Mouse (Mus musculus) ES-E14 (cell line): Measurements from ENCODE around the gene Slc17a5. TPM values are rescaled to one million over a fixed set of nuclear protein-coding genes. Genes with fewer than 3 reads are reported as not detected.
A peak's percentile ranks its signal among the peaks of the same experiment; 100 is the strongest.
"Not testable (repeated sequence)": the region's sequence is repeated elsewhere in the genome, so short reads cannot be mapped to it uniquely, and the experiment has no call there.

Source experiments
- DNase-seq: peaks from one replicate; pipeline ENCODE4 v3.0.0-alpha.2; 2013; ENCODE audit warnings: low read depth, low spot score
- H3K27ac ChIP-seq: 2 replicates; pipeline ENCODE4 v1.5.1; 2012; ENCODE audit warnings: low read depth, mild to moderate bottlenecking, low read length, moderate library complexity, mixed read lengths; ENCODE audit not compliant: poor library complexity, insufficient read depth, severe bottlenecking
- H3K36me3 ChIP-seq: 2 replicates; pipeline ENCODE4 v1.6.1; 2012; ENCODE audit warnings: mild to moderate bottlenecking, low read length, moderate library complexity, mixed read lengths; ENCODE audit not compliant: control insufficient read depth, poor library complexity, insufficient read depth, severe bottlenecking
- H3K4me1 ChIP-seq, 2 experiments: fragments of 150-350 bp in 1 of 2; sonication (generic) in 1 of 2; 2 replicates each; pipeline ENCODE4 v1.6.1; 2012; ENCODE audit warnings: low read length in 2 of 2, mild to moderate bottlenecking in 1 of 2, mixed read lengths in 1 of 2; ENCODE audit not compliant: control insufficient read depth in 2 of 2, insufficient read depth in 2 of 2, poor library complexity in 1 of 2
- H3K4me3 ChIP-seq, 2 experiments: fragments of 150-350 bp in 1 of 2; sonication (generic) in 1 of 2; 2 replicates each; pipeline ENCODE4 v1.5.1; 2012; ENCODE audit warnings: low read length in 2 of 2, low read depth in 1 of 2, mild to moderate bottlenecking in 1 of 2, mixed read lengths in 1 of 2; ENCODE audit not compliant: insufficient read depth in 1 of 2, poor library complexity in 1 of 2, severe bottlenecking in 1 of 2
- H3K9ac ChIP-seq: 2 replicates; pipeline ENCODE4 v1.6.1; 2012; ENCODE audit warnings: low read depth, mild to moderate bottlenecking, low read length, mixed read lengths; ENCODE audit not compliant: poor library complexity, insufficient read depth, severe bottlenecking
- H3K9me3 ChIP-seq: fragments of 150-350 bp; sonication (generic); 2 replicates; pipeline ENCODE4 v1.6.1; 2012; ENCODE audit warnings: low read depth, mild to moderate bottlenecking, low read length; ENCODE audit not compliant: control insufficient read depth, insufficient read depth
- CHD2 ChIP-seq: IDR thresholded peaks from 2 replicates; pipeline ENCODE4 v1.6.1; 2014; ENCODE audit warnings: mild to moderate bottlenecking, low read depth, low read length, inconsistent platforms
- HCFC1 ChIP-seq: IDR thresholded peaks from 2 replicates; pipeline ENCODE4 v1.6.1; 2012; ENCODE audit warnings: low read length, inconsistent platforms, borderline replicate concordance; ENCODE audit not compliant: insufficient read depth
- MAFK ChIP-seq: IDR thresholded peaks from 2 replicates; pipeline ENCODE4 v1.6.1; 2014; ENCODE audit warnings: mild to moderate bottlenecking, low read depth, low read length, inconsistent platforms; ENCODE audit not compliant: insufficient read depth
- ZC3H11A ChIP-seq: IDR thresholded peaks from 2 replicates; pipeline ENCODE4 v1.6.1; 2012; ENCODE audit warnings: low read depth, mild to moderate bottlenecking, inconsistent platforms, low read length, borderline replicate concordance
- ZNF384 ChIP-seq: IDR thresholded peaks from 2 replicates; pipeline ENCODE4 v1.6.1; 2012; ENCODE audit warnings: low read depth, low read length, inconsistent platforms
- in situ Hi-C, 2 experiments: fragments of 600-800 bp; cut with MboI; formaldehyde crosslinking; loops; one replicate each; pipeline ENCODE4 v1.15.1; 2025; ENCODE audit warnings: low sequenced_read_pairs in 2 of 2, inconsistent platforms in 1 of 2; ENCODE audit not compliant: unreplicated experiment in 2 of 2
- total RNA-seq: library from RNA; depleted of rRNA; stranded (reverse); fragments of 300-350 nt; gene quantifications from 2 replicates; pipeline ENCODE4 v1.2.3, GENCODE M21; 2012

The Slc17a5 gene
- total RNA-seq, 1 experiment: 7.6 TPM

GRCm38 (mm10) chr9:78517237-78517636 lies 70.6 kb downstream of the Slc17a5 start:
- H3K4me3 ChIP-seq, H3K27ac ChIP-seq, H3K9ac ChIP-seq, H3K4me1 ChIP-seq, in situ Hi-C loops, H3K36me3 ChIP-seq, DNase-seq, H3K9me3 ChIP-seq: not testable (repeated sequence)
- TF ChIP-seq ZNF384: 0 out of 2 replicates have a peak, but pooled peaks have one; percentile 17

DNA sequence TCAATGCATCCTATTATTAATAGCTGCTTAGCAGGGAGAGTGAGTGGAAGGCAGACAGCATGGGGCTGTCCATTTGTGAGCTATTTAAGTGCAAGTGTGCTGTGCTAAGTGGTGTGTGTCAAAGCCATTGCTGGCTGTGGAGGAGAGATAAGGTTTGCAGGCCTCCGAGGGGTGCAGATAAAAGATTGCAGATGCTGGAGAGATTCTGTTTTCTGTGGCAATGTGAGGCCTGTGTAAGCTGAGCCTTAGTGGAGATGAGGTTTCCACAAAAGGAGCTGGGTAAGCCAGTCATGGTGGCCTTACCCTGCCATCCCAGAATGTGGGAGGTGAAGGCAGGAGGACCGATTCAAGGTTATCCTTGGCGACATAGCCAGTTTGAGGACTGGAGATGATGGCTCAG lies 71.7 kb downstream of the Slc17a5 start:
- no peak for DNase-seq
- H3K27ac ChIP-seq: no peak overlapping the region
- H3K4me3 ChIP-seq: no peak overlapping the region
- TF ChIP-seq ZNF384 (no peak), CHD2 (no peak), ZC3H11A (no peak), HCFC1 (no peak), MAFK (no peak)
- no peaks in the 10 kb centered on the region for H3K36me3 ChIP-seq
- peaks cover 4% of the 10 kb centered on the region in 2 experiments; a peak in 2 of 4 replicates for H3K4me1 ChIP-seq
- H3K9ac ChIP-seq: no peak overlapping the region
- in situ Hi-C loops: no loop called here
- no peaks in the 10 kb centered on the region for H3K9me3 ChIP-seq

DNA sequence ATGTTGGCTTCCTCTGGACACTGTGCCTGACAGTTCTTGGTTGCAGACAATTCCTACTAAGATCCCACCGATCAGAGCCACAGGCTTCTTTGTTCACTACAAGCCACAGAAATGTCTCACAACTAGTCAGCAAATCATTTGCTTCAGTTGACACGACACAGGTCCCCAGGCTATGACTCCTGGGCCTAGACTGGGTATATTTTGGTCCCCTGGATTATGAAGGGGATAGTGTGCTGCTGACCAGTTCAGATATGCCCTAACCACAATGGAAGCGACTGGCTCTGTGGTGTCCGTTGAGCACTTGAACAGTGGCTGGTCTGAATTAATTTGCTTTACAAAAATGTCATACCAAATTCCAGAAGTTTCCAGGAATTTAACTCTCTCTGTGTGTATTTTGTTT lies 73.2 kb downstream of the Slc17a5 start:
- in situ Hi-C loops: no loop called here
- no peak overlapping the region for H3K4me3 ChIP-seq
- H3K36me3 ChIP-seq: no peaks in the 10 kb centered on the region
- H3K9ac ChIP-seq: no peak overlapping the region
- no peak for DNase-seq
- TF ChIP-seq ZNF384 (no peak), MAFK (no peak), HCFC1 (no peak), CHD2 (no peak)
- H3K27ac ChIP-seq: no peak overlapping the region
- H3K9me3 ChIP-seq: no peaks in the 10 kb centered on the region
- H3K4me1 ChIP-seq: peaks cover 4% of the 10 kb centered on the region in 2 experiments; a peak in 2 of 4 replicates

DNA sequence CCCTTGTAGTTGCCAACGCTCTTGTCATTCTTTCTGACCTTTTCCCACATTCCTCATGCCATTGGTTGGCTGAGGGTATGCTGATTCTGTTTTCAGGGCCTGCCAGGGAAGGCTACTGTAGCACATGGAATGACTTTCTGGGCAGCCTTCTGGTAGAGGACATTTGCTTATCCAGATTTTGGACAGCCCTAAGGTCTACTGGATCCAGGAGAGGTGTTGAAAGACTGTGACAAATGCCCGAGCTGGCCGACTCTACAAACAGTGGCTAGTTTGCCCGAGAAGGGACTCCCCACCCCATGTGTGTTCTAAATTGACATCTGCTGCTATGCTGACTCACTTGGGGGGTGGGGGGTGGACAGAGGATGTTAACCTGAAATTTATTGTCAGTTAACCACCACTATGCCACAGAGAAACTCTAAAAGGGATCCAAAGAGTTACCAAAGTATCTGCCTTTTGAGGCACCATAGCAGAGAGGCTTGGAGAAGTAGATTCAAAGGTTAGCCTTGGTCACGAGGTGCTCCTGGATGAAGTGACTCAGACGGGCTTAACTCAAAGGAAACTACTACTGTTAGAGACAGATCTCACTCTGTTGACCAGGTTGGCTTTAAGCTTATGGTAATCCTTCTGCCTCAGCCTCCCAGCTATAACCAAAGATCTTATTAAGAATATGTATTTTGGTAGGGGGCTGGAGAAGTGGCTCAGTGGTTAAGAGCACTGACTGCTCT lies 73.9 kb downstream of the Slc17a5 start:
- Histone ChIP-seq H3K36me3 (no peaks in the 10 kb centered on the region), H3K9ac (no peak overlapping the region), H3K4me3 (no peak overlapping the region), H3K4me1 (peaks cover 4% of the 10 kb centered on the region in 2 experiments; a peak in 2 of 4 replicates), H3K9me3 (no peaks in the 10 kb centered on the region), H3K27ac (no peak overlapping the region; the same call in 1 of the 2 replicates)
- TF ChIP-seq ZC3H11A (no peak), ZNF384 (no peak), MAFK (no peak), CHD2 (no peak), HCFC1 (no peak)
- no peak for DNase-seq
- in situ Hi-C loops: no loop called here

DNA sequence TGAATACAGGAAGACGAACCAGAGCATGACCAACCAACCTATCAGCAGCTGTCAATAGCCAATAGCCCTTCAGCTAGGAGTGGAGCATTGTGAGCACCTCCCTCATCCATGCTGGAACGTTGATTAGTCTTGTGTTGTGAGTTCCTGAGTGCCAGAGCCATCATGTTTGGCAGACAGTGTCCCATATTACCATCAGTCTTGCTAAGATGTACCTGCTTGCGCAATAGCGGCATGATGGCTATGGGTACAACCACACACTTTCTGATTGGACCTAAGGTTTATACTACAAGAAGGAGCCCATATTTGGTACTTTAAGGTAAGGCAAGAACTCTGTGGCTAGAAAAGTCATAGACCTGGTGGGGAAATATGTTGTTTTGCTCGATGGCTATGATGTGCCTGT lies 76.1 kb downstream of the Slc17a5 start:
- no peak for DNase-seq
- in situ Hi-C loops: no loop called here
- Histone ChIP-seq H3K4me1 (peaks cover 4 to 6% of the 10 kb centered on the region in 2 experiments; a peak in 2 of 4 replicates), H3K36me3 (peaks cover 2% of the 10 kb centered on the region; the same call in 1 of the 2 replicates), H3K4me3 (no peak overlapping the region), H3K9me3 (no peaks in the 10 kb centered on the region), H3K9ac (no peak overlapping the region), H3K27ac (no peak overlapping the region)
- TF ChIP-seq MAFK (no peak), CHD2 (no peak), HCFC1 (no peak)
